Mouse (Mus musculus): Measurements from ENCODE around the gene Cfap46.

Gene Cfap46

DNA sequence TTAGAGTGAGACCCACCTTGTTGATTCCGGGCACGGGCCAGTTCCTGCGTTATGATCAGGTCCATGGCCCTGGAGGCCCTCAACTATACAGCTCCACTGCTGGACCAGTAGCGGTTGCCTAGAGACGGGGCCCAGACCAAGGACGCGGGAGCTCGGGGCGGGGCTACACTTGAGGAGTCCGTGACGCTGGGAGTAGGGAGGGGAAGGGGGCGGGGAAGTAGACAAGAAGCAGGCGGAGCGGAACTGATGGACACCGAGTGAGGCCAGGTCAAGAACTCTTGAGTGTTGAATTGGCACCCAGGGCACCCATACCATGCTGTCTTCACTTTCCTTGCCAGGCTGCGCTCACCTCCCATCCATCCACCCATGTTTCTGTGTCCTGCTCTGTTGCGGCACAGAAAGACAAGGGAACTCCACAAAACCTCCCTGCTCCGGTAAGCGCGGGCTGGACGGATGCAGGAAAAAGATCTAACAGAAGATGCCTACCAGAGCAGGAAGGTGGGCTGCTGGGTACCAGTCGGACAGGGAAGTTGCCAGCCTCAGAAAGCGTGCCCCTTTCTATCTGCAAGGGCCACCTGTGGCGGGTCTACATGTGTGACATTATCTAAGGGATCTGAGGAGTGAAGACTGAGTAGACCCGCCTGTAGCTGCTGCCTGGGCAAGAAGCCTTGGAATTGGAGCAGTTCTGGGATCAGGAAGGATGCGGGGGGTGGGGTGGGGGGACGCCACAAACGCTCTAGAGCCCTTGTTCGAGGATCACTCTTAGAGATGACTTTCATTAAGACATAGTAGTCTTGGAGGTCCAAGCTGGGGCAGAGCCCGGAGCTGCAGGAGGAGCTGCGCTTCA, at the start of gene Cfap46:
Gene Cfap46 (minus strand): TSS at position 112 of the 847 bp plus-strand sequence.
- DNase-seq (ENCODE audit: low spot score in 2 of 2) = peak in 1 of 2 experiments; percentile 49

DNA sequence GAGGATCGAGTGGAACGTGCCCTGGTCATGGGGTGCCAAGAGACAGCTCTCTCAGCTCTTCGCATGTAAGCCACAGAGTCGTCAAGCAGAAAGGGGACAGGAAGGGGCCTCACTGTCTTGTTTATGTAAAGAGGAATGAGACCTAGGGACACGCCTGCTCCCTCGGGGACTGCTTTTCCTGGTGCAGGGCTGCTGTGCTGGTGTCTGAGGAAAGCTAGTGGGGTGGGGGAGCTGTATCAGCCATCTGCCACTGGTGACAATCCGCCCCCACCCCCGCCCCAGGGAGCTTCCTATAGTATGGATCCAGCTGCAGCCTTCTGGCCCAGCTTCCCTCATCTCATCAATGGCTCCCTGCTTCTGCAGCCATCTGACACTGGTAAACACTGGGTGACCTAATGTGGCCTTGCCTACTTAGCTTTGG, 47.7 kb upstream of the Cfap46 start:
- DNase-seq (ENCODE audit: low spot score in 2 of 2) = no peak

DNA sequence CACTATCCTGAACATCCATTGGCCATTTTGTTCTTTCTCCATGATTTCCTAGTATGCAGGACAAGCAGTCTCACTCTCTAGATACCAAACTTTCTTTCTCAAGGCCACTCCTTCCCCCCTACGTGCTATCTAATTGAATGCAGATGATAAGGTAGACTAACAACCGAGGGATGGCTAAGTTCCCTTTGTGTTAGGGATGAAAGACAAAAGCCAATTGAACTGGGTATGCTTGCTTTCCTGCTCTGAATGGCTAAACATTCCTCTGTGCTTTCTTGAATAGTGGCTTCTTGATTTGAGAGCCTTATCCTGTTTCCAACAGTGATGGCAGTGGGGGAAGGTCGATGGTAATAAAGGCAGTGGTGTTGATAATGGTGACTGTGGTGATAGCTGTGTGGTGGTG, 43.5 kb upstream of the Cfap46 start:
- no peak for DNase-seq (ENCODE audit: low spot score in 2 of 2)

DNA sequence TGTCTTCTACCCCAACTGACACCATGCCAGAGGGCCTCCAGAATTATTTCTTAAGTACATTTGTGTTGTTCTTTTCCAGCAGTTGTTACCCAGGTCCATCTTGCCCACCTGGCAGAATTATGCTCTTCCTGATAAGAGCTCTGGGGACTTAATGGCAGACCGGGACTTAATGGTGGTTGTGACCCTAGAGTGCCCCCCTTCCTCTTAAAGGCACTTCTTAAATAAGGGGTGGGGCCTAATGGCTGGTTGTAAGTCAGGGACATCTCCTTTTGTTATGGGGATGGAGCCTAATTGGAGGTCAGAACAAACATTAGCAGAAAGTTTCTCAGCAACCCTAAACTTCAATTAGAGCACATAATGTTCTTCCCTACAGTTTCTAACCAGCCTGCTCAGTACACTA, 42.0 kb upstream of the Cfap46 start:
- DNase-seq (ENCODE audit: low spot score in 2 of 2) = no peak

DNA sequence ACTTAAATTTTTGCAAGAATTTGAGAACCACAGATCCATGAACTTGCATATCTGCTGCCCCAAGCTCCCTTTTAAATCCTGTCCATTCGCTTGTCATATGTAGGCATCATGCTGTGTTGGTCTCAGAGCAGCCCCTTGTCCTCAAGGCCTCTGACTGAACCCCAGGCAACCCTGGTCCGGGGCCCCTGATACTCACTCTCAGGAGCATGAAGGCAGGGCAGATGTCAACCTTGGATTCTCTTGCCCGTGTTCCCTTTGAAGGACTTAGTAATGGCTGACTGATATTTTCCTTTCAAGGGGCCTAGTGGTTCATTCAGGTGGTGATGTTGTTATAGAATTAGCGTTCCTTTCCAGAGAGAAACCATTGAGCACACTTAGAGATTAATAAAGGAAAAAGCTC, 40.4 kb upstream of the Cfap46 start:
- DNase-seq (ENCODE audit: low spot score in 2 of 2) = no peak

DNA sequence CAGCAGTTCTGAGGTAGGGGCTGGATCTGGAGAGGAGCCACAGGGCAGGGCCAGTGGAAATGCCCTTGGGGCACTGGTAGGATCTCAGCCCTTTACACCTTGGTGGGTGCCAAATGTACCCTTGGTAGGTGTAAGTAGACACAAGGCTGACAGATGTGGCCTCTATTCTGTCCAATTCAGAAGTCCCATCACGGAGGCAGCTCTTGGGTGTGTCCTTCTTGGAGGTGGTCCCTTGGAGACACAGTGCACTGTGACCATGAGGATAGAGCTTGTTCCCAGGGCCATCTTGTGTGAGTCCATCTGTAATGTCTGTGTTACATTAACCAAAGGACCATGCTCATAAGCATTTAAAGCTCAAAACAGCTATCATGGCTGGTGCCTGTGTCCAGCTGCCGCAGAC, 37.6 kb upstream of the Cfap46 start:
- DNase-seq (ENCODE audit: low spot score in 2 of 2) = no peak

DNA sequence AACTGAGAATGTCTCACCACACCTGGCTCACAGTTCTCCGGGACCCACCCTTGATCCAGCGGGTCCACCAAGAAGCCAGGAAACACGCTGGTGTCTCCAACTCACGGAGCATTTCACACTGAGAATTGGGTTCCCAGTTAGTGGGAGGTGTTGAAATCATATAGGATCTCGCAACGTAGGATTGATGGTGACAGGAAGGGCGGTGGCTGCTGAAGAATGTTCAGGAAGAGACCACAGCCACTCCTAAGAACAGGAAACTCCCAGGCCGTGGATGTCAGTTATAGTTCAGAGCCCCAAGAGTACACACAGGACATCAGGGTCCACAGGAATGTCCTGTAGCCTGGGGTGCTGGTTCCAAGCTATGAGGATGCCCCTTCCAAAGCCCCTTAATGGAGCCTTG, 34.2 kb upstream of the Cfap46 start:
- no peak for DNase-seq (ENCODE audit: low spot score in 2 of 2)

DNA sequence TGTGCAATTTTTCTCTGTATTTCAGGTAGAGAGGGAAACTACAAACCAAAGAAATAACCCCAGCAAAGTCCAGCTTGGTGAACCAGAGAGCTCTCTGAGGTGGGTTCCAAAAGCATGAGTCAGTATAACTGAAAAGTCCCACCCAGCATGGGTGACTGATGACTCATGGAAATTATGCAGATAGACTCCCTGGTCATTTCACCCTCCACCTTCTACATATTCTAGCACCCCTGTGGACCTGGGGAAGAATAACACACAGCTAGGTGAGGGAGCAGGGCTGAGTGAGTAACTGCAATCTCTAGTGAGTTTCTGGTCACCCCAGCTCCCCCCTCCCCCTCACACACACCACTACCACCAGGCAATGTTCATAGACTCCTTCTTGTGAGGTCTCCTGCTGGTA, 28.2 kb upstream of the Cfap46 start:
- DNase-seq (ENCODE audit: low spot score in 2 of 2) = no peak

DNA sequence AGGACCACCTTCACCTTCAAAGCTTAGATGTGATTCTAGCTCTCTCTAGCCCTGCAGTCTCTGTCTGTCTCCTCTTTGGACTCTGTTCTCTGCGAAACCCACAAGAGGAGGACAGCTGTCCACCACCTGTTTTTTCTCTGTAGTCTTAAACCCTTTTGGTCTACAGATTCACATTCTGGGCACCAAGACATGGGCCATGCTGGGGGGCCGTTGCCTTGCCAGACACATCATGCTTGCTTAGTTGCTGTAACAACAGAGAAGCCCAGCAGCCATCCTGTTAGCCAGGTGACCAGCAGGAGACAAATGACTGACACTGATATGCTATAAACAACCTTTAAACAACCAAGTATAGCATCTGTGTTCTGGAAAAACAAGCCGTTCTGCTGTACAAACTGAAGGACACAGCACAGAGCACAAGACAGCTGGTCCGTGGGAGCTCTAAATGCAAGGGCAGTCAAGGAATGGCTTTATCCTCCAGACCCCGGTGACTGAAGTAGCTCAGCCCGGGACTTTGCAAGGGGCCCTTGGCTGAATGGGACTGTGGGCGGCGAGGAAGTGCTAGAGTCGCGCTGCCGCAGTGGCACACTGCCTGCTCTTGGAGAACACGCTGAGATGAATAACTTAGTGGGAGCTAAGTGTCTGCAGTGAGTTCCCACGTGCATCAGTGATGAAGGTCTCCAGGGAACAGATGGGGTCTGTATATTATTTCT, 22.9 kb upstream of the Cfap46 start:
- DNase-seq (ENCODE audit: low spot score in 2 of 2) = no peak

DNA sequence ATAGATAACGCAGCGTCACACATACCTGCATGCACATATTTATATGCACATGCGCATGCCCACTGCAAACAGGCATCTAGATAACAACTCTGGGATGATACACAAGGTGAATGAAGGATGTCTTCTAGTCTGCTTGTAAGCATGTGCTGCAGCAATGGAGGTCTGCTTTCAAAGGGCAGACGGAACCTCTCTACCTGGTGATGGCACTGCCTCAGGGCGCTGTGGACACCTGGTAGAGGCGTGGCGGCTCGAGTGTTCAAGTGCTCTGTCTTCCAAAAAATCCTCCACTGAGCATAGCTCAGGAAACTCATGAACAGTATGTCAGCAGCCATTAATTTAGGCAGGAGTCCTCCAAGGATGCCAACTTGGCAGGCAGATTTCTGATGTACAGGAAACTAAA, 22.2 kb upstream of the Cfap46 start:
- DNase-seq (ENCODE audit: low spot score in 2 of 2) = no peak

DNA sequence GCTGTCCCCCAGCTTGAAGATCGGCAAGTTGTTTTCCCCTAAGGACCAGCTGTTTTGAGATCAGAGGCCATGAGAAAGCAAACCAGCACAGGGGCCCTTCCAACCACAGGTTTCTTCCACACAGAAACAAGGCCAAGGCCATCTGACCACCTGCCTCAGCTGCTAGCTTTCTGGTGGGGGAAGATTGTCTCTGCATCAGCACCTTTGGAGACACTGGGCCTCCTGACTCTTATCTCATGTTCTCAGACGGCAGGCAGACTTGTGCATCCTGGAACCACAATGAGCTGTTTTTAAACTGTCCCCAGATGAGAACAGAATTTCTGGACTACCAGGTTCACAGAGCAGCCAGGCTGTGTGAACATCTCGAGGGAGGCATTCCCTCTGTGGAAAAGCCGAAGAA, 21.5 kb upstream of the Cfap46 start:
- DNase-seq (ENCODE audit: low spot score in 2 of 2) = no peak

DNA sequence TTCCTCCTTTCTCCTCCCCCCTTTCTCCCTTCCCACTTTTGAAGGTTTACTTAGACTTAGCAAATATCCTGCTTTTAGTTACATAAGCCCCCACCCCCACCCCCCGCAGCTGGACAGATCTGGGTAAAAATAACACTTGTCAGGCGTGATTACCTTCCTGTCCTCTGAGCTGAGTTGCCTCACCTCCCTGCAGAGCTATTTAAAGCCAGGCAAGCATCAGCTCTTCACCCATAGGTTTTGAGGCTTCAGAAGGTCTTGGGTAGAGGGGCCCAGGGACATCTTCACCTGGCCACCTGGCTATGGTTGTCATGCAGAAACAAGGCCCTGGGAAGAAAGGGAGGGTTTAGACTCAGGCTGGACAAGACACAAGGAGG, 20.2 kb upstream of the Cfap46 start:
- DNase-seq (ENCODE audit: low spot score in 2 of 2) = no peak

DNA sequence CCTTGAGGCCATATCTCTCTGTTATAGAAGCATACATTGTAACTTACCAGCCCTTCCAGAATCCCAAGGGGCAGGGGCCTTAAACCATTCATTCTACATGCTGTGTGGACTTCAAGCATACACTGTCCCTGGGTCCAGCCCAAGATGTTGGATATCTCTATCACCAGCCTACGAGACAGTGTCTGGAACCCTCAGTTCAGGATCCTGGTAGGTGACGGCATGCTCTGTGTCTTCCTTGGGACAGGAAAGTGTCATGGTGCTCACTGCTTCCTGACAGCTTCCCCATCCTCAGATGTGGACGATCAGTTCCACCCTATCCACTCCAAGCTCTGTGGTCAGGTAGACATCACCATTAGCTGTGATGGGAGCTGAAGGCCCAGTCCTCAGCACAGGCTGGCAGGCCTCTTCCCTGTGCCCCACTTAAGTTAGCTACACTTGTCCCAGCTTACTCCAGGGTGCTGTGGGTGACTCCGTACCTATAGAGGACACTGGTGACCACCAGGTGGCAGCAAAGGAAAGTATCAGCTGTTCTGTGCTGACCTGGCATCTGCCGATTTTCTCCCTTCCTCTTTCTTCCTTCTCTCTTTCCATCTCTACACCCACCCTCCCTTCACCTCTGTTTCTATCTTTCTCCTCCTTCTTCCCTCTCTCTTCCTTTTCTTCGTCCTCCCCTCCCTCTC, 19.7 kb upstream of the Cfap46 start:
- peak; percentile 62 to 84 for DNase-seq (ENCODE audit: low spot score in 2 of 2)

DNA sequence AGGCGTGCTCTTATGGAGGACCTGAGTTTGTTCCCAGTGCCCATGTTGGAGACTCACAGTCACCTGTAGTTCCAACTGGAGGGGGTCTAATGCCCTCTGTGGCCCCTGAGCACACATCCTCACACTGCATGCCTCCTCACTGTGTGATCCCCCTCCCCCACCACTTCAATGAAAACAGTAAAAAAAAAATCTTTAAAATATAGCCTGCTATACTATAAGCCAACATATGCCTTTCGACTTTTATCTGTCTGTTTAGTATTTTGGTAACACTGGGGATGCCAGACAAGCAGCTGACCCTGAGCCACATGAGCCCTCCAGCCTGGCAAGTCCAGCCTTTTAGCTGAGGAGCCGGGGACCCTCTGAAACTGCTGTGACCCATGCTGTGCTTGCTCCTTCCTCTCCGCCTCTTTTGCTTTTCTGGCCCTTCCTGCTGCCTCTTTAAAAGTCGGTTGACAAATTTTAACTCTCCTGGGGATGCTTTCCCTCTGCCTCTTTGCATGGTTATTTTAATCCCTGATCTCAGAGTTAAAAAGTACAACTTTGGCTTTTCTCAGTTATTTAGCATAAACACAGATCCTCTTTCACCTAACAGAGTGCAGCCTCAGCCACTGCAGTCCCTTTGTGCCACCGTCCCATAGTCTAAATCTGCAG, 18.2 kb upstream of the Cfap46 start:
- no peak for DNase-seq (ENCODE audit: low spot score in 2 of 2)

DNA sequence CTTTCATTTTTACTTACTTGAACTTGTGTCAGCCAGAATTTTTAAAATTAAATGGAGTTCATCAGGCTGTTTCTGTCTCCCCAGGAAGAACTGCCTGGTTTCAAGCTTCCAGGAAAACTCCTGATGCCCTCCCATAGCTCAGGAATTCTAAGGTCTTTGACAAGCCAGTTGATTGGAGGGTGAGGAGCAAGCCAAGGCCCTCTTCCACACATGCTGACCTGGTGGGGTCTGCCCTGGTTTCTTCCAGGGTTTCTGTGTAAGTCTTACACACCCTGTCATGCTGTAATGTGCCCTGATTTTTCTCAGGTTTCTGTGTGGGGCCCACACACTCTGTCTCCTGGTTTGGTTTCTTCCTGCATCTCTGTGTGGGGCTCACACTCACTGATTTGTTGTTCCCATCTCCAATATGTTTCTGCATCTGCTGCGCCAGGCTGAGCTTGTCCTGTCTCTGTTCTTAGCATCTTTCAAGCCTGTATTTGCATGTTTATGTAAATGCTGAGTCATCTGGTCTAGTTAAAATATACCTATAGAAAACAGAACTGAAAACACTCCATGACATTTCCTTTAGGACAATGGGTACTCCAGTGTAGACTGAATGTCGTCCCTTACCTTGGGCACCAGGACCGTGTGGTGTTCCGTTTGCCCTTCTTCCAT, 9.2 kb upstream of the Cfap46 start:
- no peak for DNase-seq (ENCODE audit: low spot score in 2 of 2)

DNA sequence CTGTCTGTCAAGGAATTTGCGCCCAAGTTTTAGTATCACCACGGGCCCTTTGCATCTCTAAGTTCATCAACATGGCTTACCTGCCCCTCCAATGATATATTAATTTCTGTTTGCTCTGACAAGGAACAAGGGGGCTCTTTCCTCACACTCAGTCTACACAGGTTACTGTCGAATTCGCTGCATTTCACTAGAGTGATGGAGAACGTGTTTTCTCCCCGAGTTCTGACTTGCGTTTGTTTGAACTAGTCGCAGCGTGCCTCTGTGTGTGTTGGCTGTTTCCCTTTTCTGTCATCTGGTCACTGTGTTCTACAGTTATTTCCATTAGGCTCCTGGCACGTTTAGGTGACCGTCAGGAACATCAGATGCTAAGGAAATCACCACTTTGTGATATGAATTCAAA, 8.6 kb upstream of the Cfap46 start:
- no peak for DNase-seq (ENCODE audit: low spot score in 2 of 2)

DNA sequence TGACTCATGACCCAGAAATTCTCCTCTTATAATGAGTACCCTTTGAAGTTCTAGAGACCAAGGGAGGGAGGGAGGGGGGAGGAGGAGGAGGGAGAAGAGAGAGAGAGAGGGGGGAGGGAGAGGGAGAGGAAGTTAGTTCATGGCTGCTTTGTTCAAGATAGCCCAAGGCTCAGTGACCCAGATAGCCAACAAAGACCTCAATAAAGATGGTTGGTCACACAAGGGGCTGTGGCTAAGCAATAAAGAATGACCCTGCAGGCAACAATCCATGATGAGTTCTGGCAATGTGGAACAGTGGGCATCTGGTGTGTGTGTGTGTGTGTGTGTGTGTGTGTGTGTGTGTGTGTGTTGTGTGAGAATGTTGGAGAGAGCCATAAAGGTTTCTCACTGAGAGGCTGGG, 1.7 kb upstream of the Cfap46 start:
- DNase-seq (ENCODE audit: low spot score in 2 of 2) = no peak

DNA sequence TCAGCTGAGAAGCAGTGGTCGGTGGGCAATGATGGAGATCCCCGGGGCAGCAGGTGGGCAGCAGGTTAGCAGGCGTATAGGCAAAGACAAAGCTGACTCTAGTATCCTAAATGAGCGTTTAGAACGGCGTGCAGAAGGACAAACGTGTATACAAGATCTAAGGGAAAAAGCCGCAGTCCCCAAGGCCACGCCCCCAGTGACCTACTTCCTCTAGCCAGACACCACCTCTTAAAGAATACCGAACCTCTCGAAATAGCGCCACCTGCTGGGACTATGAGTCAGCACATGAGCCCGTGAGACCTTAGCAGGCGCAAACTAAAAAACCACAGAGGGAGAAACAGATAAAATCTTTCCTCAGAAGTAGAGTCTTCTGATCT, 924 bp upstream of the Cfap46 start:
- peak; percentile 79 to 89 for DNase-seq (ENCODE audit: low spot score in 2 of 2)

DNA sequence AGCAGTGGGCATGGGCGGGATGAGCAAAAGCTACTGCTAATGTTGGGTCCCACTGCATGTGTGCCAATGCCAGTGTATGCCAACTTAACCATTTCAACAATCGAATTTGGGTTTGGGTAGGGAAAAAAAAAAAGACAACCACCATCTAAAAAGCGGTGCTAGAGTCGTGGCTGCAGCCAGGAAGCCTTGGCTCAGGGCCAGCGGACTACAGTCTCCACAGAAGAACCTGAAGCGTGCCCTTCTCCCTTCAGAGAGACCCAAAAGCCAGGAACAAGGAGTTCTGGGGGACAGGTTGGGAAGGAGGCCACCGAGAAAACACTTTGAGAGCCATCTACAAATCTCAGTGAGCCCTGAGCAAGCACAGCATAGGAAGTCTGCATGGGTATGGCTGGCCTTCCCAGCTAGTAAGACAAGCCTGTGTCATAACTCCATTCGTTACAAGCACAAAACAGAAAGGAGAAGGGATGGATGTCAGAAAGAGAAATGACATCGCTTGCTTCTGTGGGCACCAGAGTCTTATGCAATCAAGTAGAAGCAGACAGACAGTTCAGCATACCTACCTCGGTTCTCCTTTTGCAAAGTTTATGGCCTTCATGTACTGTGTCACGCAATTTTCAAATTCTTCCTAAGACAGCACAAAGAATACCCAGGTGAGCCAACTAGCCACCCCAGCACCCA, 1.6 kb downstream of the Cfap46 start:
- no peak for DNase-seq (ENCODE audit: low spot score in 2 of 2)

DNA sequence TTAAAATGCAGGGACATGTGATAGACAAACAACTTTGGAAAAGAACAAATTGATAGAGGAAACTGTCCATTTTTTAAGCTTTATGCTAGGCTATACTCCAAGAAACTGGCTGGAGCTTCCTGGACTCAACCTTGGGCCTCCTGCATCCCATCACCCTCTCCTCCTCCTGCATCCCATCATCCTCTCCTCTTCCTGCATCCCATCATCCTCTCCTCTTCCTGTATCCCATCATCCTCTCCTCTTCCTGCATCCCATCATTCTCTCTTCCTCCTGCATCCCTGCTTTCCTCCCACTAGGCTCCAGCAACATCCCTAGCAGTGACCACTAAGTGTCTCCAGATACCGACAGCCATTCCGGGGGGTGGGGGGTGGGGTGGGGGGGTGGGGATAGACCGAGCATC, 7.2 kb downstream of the Cfap46 start:
- DNase-seq (ENCODE audit: low spot score in 2 of 2) = no peak

DNA sequence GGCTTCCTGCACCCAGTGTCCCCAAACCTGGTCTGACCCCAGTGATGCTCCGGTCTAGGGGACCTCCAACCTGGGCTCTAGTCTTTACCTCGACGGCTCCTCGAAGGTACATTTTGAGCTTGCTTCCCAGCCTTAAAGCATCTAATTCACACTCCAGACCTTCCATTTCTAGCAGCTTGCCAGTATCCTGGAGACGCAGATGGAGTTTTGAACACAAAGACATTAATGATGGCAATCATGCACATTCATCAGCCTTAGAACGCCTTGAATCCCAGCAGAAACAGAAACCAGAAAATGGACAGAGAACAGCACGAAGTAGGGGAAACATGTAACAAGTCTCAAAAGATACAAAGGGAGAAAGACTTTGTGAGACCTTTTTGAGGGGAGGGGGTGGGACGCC, 16.7 kb downstream of the Cfap46 start:
- no peak for DNase-seq (ENCODE audit: low spot score in 2 of 2)
